Mouse (Mus musculus): ENCODE measurements around the gene Dmrt2.

The Dmrt2 gene

DNA sequence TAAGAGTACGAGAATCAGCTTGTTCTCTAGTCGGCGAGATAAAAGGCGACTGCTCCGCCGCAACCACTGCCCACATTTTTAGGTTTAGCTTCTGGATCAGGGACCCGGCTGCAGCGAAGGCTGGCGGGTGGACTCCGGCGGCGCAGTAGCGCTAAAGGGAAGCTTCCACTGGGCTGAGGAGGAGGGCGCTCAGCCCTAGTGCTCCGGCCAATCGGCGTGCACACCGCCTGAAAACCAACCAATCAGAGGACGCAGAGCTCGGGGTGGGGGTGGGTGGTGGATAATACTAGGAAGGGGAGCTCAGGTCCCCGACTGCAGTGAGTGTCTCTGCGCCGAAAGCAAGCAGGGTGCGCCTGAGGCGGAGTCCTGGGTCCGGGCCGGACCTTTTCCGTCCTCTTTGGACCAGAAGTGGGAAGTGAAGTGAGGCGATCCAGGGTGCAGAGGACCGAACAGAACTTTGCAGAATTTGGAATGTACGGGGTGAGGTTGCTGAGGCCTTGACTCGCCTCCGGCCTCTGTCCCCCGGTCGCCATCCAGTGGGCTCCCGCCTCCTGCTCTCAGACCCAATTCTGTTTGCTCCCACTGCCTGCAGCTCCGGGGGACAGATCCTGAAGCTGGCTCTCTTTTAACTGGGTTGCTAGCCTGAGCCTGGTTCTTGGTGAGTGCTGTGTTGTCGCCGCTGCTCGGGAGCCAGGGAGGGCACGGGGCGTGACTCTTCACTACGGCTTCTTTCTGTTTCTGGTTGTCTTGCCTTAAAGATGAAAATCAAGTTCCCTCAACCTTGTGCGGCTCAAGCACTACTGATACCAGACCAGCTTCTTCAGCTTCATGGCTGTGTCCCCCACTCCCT lies at the start of gene Dmrt2:
Dmrt2 (plus strand) TSS at position 311 of the 850 bp plus-strand sequence.
- DNase-seq (ENCODE audit: low spot score in 2 of 2) = peak; percentile 18 to 19

DNA sequence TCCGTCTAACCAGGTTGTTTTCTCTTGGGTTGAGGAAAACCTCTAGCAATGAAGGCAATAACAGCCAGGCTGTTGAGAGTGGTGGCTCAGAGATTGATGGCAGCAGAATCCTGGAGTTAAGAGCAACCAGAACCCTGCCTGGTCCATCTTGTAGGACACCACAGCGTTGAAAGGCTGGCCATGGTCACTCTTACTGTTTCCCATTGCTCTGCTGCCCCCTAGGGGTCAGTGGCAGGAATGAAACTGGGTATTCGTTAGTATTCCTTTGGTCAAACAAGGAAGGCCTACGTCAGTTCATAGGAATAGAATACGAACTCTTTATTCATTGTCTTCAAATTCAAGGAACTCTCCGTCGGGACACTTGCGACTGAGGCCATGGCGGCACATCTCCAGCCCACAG lies 43.7 kb upstream of the Dmrt2 start:
- DNase-seq (ENCODE audit: low spot score in 2 of 2) = peak; percentile 17 to 29

DNA sequence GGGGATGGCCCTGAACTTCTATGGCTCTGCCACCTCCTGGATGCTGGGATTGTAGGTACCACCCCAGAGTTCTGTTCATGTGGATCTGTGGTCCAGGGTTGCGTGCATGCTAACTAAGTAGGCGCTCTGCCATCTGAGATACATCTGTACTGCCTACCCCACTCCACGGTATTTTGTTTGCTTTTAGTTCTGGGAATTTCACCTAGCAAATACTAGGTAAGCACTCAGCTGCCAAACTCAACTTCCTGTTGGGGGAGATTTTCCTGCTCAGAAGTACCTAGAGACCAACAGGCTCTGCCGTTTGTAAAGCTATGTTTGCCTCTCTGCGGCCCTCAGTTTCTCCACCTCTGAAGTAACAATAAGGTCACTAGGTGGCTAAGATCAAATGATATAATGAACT lies 37.1 kb upstream of the Dmrt2 start:
- DNase-seq (ENCODE audit: low spot score in 2 of 2) = no peak

DNA sequence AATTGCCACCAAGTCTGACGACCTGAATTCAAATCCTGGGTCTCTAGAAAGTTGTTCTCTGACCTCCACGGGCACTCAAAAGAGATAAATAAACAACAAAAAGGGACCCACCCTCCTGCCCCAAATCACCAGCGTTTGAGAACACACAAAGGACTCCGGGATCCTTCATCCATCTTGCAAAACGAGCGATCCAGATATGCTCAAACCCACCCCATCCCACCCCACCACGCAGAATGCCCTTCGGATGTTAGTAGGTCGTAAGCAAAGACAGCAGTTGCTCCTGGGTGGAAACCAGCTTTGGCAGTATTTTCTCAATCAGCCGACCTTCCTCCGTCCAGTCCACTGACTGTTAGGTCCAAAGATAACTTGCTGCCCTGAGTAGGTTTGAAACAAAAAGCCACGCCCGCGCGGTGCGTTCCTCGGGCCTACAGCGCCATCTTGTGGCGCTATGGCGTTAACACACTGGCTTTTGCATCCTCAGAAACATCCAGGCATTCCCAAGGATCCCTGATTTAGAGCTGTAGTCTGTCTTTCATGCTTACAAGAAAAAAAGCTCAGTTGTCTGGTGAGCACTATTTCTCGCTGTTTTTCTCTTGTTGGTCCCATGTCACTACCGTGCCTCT lies 36.5 kb upstream of the Dmrt2 start:
- DNase-seq (ENCODE audit: low spot score in 2 of 2) = no peak

DNA sequence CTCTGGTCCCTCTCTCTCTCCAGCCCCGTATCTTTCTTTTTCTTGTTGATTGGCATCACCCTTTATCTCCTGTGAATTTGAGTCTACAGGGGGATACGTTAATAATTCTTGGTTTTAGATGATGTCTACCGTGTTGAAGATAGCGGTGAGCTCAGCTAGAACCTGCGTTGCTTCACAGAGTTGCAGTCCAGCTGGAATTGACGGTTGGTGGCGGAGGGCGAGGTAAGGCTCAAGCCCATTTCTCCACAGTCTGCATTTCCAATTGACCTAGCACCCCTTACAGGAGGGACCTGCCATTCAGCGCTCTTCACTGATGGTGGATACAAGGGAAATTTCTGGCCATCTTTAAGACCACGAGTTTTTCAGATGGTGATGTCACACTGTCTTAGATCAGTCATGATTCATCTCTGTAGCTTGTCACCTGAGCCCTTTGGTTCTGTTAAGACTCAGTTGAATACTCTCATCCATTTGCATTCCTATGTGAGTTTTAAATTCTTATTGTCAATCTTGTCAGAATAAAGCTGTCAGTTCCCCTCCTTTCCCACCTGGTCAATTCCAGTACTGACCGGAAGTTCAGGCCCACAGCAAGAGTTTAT lies 33.3 kb upstream of the Dmrt2 start:
- no peak for DNase-seq (ENCODE audit: low spot score in 2 of 2)

DNA sequence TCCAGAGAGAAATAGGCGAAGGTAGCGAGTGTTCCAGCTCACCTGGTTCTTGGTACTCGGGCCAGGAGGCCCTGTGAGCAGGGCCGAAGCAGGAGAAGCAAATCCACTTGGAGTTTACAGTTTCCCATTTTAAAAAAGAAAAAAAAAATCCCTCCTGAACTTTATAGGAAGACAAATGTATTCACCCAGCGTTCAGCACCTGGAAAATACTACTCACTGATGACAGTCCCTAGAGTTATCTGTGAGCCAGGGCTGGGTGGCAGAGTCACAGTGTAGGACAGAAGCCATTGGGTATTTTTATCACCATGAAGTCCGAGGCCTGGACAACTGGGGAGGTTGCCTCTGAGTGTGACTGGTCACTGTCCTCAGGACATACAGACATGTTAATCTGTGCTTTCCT lies 30.4 kb upstream of the Dmrt2 start:
- DNase-seq (ENCODE audit: low spot score in 2 of 2) = no peak

DNA sequence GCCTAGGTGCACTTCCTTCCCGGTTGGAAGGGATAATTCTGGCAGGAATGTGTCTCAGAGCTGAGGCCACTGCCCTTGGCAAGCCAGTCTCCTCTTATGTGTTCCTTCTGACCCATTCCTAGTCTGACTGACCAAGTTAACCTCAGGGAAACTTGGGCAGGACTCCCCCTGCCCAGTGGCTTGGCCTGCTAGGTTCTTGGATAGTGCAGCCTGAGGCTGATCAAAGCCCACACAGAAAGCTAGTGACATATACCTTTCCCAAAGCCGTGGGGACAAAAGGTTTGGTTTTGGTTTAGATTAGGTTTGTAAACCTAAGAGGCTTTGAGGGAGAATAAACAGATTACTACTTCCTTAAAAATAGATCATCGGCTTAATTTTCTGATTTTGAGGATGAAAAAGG lies 25.1 kb upstream of the Dmrt2 start:
- no peak for DNase-seq (ENCODE audit: low spot score in 2 of 2)

DNA sequence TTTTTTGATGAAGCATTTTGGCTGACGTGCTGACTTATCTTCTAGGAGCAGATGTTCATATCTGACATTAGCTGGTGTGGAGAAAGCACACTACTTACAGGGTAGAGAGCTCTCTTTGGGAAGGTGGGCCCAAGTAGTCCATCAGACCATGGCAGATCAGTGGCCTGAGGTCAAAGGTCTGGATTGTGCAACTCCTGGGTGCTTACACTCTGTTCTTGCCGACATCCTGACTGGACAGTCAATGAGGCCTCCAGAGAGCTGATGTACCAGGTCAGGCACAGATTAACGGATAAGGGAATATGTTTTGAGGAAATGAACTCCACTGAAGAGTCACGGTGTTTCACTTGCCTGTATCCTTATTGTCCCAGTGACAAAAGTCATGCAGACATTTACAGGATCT lies 23.5 kb upstream of the Dmrt2 start:
- no peak for DNase-seq (ENCODE audit: low spot score in 2 of 2)

DNA sequence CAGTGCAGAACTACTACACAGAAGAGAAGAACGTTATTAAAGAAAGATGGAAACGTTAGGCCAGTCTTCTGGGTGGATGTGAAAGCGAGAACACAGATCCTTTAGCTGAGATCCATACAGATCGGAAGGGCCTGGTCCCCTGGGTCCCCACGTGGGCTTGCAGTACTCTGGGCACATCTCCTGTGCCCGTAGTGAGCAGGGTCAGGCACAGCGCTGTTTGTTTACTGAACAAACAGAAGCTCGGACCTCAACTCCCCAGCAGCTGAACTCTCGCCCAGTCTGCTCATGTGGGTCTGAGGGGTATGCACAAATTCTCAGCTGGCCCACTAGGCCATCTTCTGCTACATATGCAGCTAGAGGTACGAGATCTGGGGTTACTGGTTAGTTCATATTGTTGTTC lies 21.7 kb upstream of the Dmrt2 start:
- DNase-seq (ENCODE audit: low spot score in 2 of 2) = no peak

DNA sequence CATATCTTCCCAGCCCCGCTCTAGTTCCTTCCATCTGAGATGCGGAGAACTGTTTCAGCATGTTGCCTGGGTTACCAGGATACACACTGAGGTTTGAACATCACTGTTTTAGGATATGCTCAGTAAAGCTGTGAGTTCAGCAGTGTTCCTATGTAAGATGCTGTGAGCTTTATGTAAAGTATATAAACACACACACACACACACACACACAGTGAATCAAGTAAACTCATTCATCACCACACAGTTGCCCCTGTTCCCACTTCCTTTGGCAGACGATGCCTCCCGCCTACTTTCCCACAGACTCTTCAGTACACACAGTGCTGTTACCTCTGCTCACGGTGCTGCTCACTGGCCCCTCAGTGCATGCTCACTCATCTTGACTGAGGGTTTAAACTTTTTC lies 19.7 kb upstream of the Dmrt2 start:
- no peak for DNase-seq (ENCODE audit: low spot score in 2 of 2)

DNA sequence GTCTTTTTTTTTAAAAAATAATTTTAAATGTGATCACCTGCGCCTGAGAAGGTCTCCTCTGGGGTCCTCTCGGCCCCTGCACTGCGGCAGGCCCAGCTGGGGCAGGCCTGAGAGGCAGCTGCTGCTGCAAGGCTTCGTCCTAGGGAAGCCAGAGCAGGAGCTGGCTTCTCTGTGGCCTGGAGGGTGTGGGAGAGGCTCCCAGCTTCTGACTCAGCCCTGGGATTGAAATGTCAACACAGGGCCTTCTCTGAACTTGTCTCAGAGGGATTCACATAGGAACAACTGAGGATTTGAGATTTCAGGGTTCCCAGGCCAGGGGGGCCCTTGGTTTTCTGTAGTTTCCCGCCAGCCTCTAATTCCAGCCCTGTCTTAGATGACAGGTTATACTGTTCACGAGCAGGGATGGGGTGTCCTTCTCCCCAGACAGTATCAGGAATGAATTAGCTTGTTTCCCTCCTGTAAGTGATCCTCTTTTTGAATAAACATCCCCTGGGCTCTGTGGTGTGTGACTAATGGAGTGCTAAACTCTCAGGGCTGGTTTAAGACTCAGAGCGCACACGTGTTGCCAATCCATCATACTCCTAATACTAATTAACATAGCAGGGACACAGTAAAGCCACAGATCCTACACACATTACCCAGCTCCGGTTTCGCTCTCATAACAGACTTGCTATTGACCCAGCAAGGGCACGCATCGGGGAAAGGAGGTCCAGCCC lies 18.0 kb upstream of the Dmrt2 start:
- no peak for DNase-seq (ENCODE audit: low spot score in 2 of 2)

DNA sequence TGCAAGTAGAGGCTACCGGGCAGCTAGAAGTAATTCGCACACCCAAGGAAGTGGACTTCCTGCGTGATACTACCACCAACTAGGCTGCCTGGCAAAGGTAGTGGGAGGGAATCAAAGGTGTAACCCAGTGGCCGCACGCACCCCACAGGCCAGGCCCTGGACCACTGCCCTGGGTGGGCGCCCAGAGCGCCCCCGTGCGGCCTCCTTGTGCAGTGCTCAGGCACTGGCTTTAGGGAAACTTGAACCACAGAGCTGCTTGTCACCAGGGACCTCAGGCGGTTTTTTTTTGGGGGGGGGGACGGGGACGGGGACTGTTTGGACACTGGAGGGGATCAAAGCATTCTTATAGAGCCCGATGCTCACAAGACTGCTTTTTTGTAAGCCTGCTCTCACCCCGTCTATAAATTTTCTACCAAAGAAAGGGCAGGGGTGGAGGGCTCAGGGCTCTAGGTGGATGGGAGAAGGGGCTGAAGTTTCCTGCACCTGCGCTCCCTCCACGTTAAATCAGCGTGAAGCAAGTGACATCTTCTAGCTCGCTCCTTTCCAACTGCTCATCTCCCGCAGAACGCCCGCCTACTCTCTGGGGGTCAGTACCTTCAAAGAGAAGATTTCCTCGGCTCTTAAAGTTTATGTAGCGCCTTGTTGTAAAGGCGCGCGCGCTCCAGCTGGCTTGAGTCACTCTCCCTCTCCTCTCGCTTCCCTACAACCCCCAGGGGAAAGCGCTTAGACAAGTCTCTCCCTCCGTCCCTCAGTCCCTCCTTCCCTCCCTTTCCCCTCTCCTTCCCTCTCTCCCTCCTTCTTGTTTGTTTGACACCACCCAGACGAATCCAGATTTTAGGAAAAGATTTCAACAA lies 6.5 kb upstream of the Dmrt2 start:
- DNase-seq (ENCODE audit: low spot score in 2 of 2) = no peak

DNA sequence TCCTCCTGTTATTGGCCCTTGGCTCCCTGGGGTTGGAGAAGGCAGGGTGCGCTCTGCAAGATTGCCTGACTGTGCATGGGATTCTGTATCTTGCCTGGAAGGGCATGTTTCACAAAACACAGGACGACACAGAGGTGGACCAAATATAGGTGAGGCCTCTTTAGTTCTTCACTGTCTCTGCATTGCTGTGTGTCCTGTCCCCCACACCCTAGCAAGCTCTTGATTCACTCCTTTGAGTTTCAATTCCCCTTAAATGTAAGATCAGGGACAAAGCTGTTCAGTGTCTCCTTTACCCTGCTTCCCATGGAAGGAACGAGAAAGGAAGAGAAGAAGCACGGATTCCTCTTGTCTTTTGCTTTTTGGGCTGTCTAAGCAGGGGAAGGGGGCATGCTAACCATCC lies 4.4 kb upstream of the Dmrt2 start:
- DNase-seq (ENCODE audit: low spot score in 2 of 2) = no peak

DNA sequence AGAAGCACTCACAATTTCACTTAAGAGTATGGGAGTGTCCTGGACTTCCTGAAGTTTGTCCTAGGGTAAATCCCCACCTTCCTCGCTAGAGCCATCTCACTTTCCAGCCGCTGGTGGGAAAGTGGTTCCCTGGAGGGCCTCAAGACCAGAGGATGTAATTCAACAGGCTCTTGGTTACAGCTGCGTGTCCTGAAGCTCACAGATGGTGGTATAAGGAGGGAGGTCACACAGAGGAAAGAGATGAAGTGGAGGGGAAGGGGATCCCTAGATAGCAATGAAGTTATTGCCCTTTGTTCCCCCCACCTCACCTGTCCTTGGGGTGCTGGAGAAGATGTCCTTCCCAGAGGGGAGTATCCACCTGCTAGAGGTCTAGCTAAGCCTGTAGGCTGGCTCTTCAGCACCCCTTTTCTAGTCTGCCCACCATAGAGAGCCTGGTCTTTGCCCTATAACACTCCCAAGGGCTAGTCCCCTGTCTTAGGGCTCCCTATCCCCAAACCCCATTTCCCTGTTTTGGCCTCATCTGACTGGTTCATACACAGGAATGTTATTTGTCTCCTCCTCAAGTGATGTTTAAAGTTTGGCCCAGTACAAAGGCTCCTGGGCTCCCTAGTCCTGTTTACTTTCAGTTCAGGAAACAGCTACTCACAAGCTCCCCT lies 2.5 kb upstream of the Dmrt2 start:
- DNase-seq (ENCODE audit: low spot score in 2 of 2) = no peak

DNA sequence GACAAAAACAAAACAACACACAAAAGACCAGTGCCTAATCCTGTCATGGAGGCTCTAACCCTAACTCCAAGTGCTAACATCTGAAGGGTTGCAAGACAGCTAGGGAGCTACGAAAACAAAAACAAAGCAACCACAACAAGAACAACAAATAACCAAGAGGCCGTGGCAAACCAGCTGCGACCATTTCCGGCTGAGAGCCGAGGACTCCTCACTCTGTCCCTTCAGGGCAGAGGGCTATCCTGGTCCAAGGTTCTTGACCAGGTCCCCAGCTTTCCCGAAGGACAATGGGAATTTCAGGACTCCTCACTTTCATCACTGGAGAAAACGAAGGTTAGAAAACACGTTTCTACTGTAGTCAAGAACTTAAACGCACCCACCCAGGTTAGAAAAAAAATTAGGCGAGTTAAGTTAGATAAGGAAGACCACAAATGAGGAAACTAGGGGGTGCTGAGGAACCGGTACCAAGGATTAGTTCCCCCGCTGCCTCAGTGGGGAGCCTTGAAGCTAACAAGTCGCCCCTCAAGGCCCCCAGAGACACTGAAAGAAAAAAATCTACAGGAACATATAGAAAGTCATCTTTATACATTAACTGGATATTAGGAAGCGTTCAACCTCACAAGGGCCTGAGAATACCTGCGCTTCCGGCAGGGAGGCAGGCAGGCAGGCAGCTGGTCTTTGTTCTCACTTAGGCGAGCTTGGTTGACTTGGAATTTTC lies 1.5 kb upstream of the Dmrt2 start:
- no peak for DNase-seq (ENCODE audit: low spot score in 2 of 2)

DNA sequence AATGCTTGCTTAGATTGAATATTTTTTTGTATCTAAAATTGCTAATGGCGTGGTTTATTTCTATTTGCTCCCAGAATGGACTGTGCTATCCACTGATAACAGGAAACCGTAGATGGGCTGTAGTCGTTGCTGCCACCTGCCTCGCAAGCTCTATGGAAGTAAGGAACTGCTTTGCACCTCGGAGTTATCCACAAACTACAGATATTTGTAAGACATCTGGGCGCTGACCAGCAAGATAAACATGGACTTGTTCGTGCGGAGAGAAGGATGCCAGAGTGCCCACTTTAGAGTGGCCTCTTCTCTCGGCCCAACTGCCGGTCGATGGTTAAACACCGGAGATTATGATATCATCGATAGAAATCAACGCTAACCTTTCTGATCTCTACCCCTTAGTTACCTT lies 530 bp upstream of the Dmrt2 start:
- DNase-seq (ENCODE audit: low spot score in 2 of 2) = no peak

DNA sequence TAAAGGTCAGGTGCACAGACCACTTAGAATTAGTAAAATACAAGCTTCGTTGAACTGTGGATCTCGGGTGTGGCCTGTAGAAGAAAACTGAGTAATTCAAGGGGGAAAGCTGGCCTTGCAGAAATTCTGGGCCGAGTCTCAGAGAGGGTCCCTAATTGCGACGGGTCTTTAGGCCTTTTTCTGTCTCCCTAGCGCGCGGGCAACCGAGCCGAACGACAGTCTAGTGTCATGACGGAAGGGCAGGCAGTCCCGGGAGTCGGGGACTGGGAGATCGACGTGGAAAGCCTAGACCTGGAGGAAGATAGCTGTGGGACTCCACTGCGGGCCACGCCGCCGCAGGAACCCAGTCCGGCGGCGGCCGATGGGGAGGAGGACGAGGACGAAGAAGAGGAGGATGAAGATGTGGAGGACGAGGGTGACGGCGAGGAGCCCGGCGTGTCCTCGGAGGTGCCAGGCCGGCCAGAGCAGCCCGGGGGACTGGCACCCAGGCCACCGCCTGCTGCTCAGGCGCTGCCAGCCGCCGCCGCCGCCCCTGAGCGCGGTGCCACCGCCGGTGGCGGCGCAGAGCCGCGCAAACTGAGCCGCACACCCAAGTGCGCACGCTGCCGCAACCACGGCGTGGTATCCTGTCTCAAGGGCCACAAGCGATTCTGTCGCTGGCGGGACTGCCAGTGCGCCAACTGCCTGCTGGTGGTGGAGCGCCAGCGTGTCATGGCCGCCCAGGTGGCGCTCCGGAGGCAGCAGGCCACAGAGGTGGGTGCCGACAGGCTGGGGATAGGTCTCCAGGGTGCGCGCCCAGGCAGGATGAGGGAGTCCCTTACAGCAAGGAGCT lies 1.2 kb downstream of the Dmrt2 start:
- DNase-seq (ENCODE audit: low spot score in 2 of 2) = no peak

DNA sequence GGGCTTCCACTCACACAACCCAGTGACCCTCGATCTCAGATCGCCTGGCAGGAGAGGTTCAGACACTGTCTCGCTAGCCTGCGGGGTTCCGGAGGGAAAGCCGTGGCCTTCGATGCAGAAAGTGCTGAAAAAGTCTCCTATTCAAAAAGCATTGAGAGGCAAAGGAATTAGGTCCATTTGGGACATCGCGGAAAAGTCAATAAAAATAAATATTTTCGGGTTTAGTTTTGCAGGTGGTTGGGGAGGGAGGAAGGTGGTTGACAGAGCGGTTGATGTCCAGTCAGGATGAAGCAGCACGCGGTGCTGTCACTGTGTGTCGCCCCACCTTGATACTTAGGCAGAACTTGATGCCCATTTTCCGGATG lies 1.8 kb downstream of the Dmrt2 start:
- DNase-seq (ENCODE audit: low spot score in 2 of 2) = no peak

DNA sequence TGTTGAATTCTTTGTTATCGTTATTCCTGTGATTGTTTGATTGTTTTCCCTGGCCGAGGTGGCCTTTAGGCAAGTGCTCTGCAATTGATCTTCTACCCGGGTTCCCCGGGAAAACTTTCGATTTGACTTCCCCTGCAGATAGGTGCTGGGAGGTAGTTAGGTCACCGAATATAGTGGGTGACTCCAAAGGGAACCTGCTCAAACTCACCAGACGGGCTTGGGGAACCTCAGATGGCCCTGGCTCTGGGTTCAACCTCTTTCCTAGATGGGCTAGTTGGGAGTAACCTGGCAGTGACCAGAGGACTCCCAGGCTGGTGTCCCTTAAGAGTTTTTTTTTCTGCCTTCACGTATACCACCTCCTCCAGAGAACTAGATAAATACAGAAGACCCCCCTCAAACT lies 2.5 kb downstream of the Dmrt2 start:
- no peak for DNase-seq (ENCODE audit: low spot score in 2 of 2)

All from spleen, postnatal 36 days (tissue).